Mouse (Mus musculus) small intestine, adult 2 months (tissue): ENCODE data around the gene Kmt2a.

ENCODE experiments used
- CTCF ChIP-seq: fragments of 200-500 bp; IDR thresholded peaks from 2 replicates; pipeline ENCODE4 v1.5.1; 2012; ENCODE audit warnings: low read depth, mild to moderate bottlenecking, control low read depth, inconsistent platforms, low read length, moderate library complexity, mixed read lengths; ENCODE audit not compliant: insufficient replicate concordance, insufficient read length; ENCODE audit errors: extremely low read depth
- POLR2A ChIP-seq: fragments of 200-500 bp; IDR thresholded peaks from 2 replicates; pipeline ENCODE4 v1.6.1; 2012; ENCODE audit warnings: low read depth, mild to moderate bottlenecking, control low read depth, inconsistent platforms, low read length, moderate library complexity

GRCm38 (mm10) chr9:44805536-44805935, 75.6 kb downstream of the Kmt2a start:
- TF ChIP-seq CTCF: no peak
- TF ChIP-seq POLR2A: no peak
